Mouse (Mus musculus) left cerebral cortex, postnatal 4 days (tissue): Measurements from ENCODE around the gene Pcif1. TPM values are rescaled to one million over a fixed set of nuclear protein-coding genes. Genes with fewer than 3 reads are reported as not detected.
A peak's percentile ranks its signal among the peaks of the same experiment; 100 is the strongest.

Experiments
- DNase-seq: peaks from one replicate; pipeline ENCODE4 v3.0.0-alpha.2; 2022
- intact Hi-C: fragments of 180-260 bp; cut with DNase I; formaldehyde crosslinking; loops from one replicate; pipeline ENCODE4 v1.15.1; 2025
- total RNA-seq, 2 experiments: library from RNA; stranded (reverse); gene quantifications; 2 replicates each; pipeline ENCODE4 v1.2.3; 2021

Pcif1 gene
- total RNA-seq, 2 experiments from 2014 or later, result 53.9 to 61.4 TPM

DNA sequence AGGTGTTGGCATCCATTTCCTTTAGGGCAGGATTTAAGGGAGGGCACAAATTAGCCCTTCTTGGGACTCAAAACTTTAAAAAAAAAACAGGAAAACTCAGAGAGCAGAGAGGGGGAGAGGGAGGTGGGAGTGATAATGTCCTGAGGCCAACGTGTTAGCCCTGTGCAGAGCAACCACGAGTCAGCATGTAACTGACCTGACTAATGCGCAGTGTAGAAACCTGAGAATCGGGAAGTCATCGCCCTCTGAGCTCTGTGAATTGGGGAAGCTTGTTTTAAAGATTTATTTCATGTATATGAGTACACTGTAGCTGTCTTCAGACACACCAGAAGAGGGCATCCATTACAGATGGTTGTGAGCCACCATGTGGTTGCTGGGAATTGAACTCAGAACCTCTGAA is 37.7 kb downstream of the Pcif1 start:
- DNase-seq, result no peak
- intact Hi-C loops, result no loop called here

DNA sequence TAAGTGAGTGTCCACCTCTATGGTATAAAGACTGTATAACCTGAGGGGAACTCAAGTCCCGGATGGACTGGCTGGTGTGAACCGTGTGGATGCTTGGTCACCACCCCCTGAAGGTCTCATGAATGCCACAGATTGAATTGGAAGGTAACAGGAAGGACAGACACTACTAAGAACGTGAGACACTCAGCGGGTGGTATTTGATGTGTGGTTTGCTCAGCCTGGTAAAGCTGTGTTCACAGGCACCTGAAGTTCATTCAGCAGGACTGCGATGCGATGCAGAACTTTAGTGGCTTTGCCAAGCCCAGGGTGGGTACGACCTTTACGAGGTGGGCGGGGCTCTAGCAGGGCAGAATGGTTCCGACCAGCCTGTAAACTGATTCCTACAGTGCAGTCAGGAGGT is 38.3 kb downstream of the Pcif1 start:
- DNase-seq, result no peak
- intact Hi-C loops, result no loop called here

DNA sequence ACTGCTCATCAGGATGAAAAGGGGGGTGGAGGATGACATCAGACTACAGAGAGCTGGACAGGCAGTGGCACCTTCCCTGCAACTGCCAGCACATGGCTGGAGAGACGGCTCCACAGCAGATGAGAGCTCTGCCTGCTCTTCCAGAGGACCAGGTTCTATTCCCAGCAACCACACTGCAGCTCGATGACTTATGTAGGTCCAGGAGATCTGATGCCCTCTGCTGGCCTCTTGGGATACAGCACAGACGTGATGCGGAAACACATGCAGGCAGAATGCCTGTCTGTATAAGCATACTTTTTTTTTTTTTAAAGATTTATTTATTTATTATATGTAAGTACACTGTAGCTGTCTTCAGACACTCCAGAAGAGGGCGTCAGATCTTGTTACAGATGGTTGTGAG is 39.2 kb downstream of the Pcif1 start:
- DNase-seq, result no peak
- intact Hi-C loops, result no loop called here

DNA sequence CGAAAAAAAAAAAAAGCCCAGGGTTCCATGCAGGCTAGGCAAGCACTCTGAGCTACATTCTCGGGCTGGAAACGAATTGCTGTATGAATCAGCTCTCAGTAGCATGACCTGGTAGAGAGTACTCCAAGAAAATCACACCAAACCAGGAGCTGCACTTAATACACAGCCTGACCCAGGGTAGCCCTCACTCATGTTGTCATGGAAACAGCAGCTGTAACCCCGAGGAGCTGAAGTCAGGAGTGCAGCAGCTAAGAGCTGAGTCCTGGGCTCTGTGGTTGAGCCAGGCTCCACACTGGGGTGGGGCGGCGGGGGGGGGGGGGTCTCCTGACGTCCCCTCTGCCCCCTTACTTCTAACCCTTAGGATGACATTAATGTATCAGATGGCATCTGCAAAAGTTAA is 42.9 kb downstream of the Pcif1 start:
- no peak for DNase-seq
- intact Hi-C loops, result no loop called here

DNA sequence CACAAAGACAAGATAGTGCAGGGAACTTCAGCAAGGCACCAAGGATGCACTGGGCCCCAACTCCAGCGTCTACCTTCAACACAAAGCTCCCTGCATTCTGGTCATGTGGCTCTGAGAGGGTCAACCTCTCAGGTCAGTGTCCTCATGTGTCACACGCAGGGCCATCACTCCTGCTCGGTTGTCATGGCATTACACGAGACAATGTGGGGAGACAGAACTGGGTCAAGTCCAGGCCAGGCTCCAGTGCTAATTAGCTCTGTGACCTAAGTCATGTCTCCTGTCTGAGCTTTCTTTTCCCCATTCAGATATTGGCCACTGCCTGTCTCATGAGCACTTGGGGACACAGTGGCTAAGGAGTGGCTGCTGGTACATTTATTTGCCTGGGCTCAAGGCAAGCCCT is 44.2 kb downstream of the Pcif1 start:
- DNase-seq, result no peak
- intact Hi-C loops, result no loop called here

DNA sequence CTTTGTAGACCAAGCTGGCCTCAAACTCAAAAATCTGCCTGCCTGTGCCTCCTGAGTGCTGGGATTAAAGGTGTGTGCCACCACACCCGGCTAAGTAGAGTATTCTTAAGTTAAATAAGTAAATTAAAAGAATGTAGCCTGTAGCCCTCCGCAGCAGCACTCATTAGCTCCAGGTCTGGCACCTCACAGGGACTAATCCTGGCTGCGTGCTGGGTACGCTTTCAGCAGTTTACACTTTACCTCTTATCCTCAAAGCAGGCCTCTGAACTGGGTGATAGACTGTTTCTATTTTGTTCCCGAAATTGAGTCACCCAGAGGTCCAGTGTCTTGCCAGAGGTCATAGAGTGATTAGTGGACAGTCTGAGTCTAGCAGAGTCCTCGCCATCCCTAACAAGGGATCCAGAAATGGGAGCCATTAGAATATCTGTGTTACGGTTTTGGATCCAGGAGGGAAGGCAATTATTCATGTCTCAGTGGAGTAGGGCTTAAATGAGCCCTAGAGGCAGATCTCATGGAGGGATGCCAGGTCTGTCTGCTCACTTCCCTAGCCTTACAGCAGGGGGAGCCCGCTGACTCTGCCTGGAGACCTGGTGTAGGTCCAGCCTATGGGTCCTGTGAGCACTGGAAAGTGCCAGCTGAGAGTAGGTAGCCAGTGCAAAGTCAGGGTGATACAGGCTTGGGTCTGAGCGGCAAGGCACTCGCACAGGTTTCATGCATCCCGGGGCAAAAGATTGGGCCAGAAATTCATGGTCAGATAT is 45.2 kb downstream of the Pcif1 start:
- intact Hi-C loops, result no loop called here
- DNase-seq, result peak; percentile 86

DNA sequence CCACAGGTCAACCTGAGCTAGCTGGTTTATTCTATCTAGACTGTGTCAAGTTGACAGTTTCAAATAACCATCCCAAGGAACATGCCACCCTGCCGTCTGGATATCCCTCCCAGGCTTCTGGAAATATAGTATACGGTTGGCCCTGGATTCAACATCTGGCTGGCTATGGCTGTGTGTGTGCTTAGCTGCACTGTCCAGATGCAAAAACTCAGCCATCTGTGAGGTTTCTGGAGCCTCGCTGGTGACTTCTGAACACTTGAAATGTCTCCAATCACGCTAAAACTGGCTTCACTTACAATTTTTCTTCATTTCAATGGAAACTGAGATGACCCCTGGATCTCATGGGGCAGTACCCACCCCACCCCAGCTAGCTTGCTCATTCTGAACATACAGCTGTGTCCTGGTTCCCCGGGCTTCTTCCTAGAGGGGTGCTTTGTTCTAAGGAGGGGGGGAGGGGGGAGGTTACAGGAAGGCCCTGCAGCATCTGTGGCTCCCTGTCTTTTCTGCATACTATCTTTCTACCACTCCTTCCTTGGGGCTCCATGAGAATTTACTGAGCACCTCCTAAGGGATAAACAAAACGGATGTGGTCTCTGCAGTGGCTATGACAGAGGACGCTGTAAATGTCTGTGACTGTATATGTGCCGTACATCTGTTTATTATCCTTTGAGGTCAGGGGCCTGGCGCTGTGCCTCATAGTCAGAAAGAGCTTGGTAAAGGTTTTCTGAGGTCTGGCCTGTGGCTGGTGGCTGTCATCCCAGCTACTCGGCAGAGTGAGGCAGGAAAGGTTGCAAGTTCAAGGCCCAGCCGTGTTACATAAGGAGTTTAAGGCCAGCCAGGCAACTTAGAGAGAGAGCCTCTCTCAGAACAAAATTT is 51.8 kb downstream of the Pcif1 start:
- intact Hi-C loops, result no loop called here
- DNase-seq, result no peak

DNA sequence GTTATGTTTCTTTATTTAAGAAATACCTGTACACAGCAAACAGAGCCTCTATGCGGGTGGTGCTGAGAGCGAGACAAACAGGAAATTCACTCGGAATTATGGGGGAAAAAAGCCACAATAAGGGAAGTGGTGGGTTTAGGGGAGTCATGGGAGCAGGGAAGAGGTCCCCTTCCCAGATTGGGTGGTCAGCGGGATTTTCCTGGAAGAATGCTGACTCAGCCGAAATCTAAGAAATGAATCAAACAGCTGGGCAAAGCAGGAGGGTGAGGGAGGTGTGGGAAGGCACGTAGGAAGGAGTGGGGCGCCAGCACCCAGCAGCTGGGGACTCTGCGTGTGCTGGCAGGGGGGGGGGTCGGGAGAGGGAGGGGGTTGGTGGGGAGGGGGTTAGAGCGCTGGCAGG is 54.4 kb downstream of the Pcif1 start:
- DNase-seq, result no peak
- intact Hi-C loops, result no loop called here

DNA sequence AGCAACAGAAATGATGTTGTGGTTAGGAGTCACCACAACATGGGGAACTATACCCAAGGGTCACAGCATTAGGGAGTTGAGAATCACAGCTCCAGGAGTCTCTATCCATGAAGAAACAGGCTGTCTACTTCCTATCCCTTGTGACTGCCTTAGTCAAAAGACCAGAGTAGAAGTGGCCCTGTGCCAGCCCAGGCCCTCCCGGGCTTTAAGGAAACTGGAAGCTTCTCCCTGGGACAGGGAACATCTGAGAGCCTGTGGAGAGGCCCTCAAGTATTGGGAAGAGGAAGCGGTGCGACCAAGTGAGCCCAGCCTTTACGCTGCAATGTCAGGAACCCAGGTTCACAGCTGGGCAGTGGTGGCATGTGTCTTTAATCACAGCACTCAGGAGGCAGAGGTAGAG is 56.9 kb downstream of the Pcif1 start:
- DNase-seq, result no peak
- intact Hi-C loops, result no loop called here

DNA sequence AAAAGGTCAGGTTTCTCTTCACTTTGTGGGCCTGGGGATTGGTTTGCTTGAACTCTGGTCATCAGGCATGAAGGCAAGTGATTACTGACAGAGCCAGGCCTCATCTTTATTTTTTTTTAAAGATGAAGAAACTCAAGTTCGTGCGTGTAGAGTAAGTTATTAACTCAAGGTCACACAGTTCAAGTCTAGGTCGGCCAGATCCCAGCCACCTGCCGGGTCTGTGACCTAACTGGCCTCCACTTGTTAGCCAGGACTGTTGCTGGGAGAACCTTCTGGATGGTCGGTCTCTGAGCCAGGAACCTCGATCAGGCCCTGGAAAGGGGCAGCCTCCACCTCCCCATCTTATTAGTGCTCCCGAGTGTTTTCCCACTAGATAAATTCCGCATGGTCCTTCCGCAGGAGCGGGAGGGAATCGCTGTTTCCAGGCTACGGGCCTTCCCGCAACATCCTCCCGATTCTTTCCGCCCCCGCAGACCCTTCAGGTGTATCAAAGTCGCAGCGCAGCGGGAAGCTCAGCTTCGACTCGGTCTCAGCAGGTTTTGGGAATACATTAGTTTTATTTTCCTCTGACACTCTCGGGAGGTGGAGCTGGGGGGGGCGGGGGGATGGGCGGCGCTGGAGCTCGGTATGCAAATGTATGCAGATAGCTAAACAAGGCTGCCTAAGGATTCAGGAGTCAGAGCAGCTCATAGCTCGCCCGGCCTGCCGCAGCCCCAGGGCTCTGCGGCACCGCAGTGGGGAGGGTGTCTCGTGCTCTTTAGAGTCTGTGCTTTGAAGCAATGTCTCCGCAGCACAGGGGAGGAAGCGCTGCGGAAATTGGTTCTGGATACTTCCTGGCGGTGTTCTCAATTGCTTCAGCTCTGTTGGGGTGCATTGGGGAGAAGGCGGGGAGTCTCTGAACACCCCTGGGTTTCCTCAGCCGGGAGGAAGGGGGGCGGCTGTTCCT is 59.3 kb downstream of the Pcif1 start:
- intact Hi-C loops, result no loop called here
- no peak for DNase-seq

DNA sequence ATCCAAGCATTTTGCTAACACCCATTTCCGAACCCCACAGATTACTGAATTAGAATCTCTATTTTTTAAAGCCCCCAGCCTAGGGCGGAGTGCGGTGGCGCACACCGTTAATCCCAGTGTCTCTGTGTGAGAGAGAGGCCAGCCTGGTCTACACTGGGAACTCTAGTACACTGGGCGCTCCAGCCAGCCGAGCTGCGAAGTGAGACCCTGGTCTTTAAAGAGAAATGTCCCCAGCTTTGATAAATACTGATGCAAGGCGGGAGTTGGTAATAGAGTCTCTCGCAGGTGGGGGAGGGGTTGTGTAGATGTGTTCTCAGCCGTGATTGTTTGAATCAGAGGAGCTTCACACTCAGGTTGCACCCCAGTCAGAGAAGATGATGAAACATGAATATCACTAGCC is 60.0 kb downstream of the Pcif1 start:
- intact Hi-C loops, result no loop called here
- no peak for DNase-seq

DNA sequence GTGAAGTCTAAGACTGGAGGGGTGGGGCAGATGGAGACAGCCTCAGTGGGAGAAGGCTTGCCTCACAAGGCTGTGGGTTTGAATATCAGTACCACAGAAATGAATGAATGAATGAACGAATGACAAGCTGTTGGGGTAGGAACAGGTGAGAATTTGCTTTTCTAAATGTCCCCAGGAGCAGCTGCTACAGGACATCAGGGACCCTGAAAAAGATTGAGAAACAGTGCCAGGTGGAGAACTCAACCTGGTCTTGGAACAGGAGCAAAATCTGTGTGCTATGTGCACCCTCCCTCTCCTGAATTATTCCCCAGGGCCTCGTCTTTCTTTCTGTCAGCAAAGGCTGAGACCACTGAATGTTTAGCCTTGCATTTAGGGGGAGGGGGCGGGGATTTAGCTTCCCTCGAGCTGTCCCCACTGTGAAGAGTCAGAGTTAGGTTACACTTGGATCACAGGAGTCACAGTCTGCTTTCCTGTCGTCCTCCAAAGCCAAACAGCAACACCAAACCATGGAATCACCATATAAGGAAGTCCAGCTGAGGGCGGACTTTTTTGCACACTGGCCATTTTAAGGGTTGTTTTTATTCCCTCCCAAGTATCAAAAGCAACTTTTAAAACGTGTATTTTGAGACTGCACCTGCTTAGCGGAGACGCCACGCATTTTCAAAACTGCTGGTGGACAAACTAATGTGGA is 61.2 kb downstream of the Pcif1 start, which contains the start of gene Mmp9:
TSS of gene Mmp9 (plus strand) at position 641 of the 691 bp plus-strand sequence.
- intact Hi-C loops, result no loop called here
- DNase-seq, result no peak

DNA sequence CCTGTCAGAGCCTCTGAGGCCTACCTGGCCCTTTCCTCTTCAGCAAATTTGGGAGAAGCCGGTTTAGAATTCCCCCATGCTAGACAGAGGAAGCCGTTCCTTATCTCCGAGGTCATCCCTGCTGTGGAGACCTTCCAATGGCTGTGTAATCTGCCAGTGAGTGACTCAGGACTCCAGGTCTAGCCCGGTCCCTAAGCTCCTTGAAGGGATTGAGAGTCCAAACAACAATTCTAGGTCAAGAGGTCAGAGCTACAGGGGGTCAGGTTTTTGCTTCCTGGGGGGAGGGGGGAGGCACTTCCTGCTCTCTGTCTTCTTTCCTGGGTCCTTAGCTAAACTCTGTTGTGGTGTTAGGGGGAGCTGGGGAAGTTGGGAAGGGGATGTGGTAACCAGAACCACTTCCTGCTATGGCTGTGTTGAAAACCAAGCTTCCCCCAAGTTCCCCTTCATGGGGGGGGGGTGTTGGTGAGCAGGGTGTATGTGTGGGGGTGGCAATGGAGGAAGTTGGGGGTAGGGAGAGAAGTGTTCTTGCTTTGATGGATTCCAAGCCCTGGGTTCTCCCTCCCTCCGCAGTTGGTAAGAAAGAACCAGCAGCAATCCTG is 63.7 kb downstream of the Pcif1 start:
- no peak for DNase-seq

More for the DNA sequence above, 63.7 kb downstream of the Pcif1 start:
- intact Hi-C loops, result no loop called here

Other genes with a start within 250 kb of the Pcif1 start
- not detected for gene Wfdc16, start 240.5 kb upstream of the Pcif1 start, total RNA-seq
- gene Wfdc10, start 223.3 kb upstream of the Pcif1 start, total RNA-seq, result not detected
- gene Wfdc9, start 222.7 kb upstream of the Pcif1 start, total RNA-seq, result not detected
- not detected for gene Wfdc11, start 205.2 kb upstream of the Pcif1 start, total RNA-seq
- gene Wfdc13, start 194.2 kb upstream of the Pcif1 start, total RNA-seq, result not detected
- not detected for gene Spint4, start 180.8 kb upstream of the Pcif1 start, total RNA-seq
- not detected for gene Spint5, start 164.0 kb upstream of the Pcif1 start, total RNA-seq
- gene Wfdc3, start 133.4 kb upstream of the Pcif1 start, total RNA-seq, result 1 to 10 TPM in 1 of 2 experiments, under 1 TPM in 1; 0.60 to 1.1 TPM
- gene Dnttip1, start 133.3 kb upstream of the Pcif1 start, total RNA-seq, result 10 to 100 TPM; 35.8 to 38.1 TPM
- 10 to 100 TPM; 10.8 to 14.3 TPM for gene Ube2c, start 109.4 kb upstream of the Pcif1 start, total RNA-seq
- gene Tnnc2, start 99.3 kb upstream of the Pcif1 start, total RNA-seq, result not detected
- 10 to 100 TPM; 52.8 to 56.9 TPM for gene Snx21, start 93.5 kb upstream of the Pcif1 start, total RNA-seq
- 10 to 100 TPM; 20.6 to 20.8 TPM for gene Acot8, start 74.4 kb upstream of the Pcif1 start, total RNA-seq
- 1 to 10 TPM; 6.9 to 8.0 TPM for gene Zswim3, start 74.2 kb upstream of the Pcif1 start, total RNA-seq
- 10 to 100 TPM; 17.5 to 17.8 TPM for gene Zswim1, start 56.6 kb upstream of the Pcif1 start, total RNA-seq
- gene Spata25, start 50.8 kb upstream of the Pcif1 start, total RNA-seq, result 1 to 10 TPM; 1.1 to 1.2 TPM
- gene Ctsa, start 46.4 kb upstream of the Pcif1 start, total RNA-seq, result 10 to 100 TPM; 56.8 to 62.2 TPM
- gene Neurl2, start 45.8 kb upstream of the Pcif1 start, total RNA-seq, result 1 to 10 TPM; 5.1 to 5.6 TPM
- 10 to 100 TPM; 63.5 to 71.3 TPM for gene Pltp, start 21.6 kb upstream of the Pcif1 start, total RNA-seq
- 10 to 100 TPM; 30.0 to 31.2 TPM for gene Zfp335, start 32.5 kb downstream of the Pcif1 start, total RNA-seq
- 1 to 10 TPM; 2.1 to 2.3 TPM for gene Mmp9, start 61.5 kb downstream of the Pcif1 start, total RNA-seq
- 100 to 1,000 TPM; 158 to 181 TPM for gene Slc12a5, start 81.5 kb downstream of the Pcif1 start, total RNA-seq
- gene Ncoa5, start 155.6 kb downstream of the Pcif1 start, total RNA-seq, result 100 to 1,000 TPM; 107 to 111 TPM
- 1 to 10 TPM; 2.3 to 4.2 TPM for gene Cd40, start 176.3 kb downstream of the Pcif1 start, total RNA-seq
- not detected for gene 1700025C18Rik, start 211.4 kb downstream of the Pcif1 start, total RNA-seq